Mouse (Mus musculus): Measurements from ENCODE around the gene Meis2. TPM values are rescaled to one million over a fixed set of nuclear protein-coding genes. Genes with fewer than 3 reads are reported as not detected.

Meis2 gene
- polyA plus RNA-seq, 1 experiment from 2014 or later, result 33.1 TPM

DNA sequence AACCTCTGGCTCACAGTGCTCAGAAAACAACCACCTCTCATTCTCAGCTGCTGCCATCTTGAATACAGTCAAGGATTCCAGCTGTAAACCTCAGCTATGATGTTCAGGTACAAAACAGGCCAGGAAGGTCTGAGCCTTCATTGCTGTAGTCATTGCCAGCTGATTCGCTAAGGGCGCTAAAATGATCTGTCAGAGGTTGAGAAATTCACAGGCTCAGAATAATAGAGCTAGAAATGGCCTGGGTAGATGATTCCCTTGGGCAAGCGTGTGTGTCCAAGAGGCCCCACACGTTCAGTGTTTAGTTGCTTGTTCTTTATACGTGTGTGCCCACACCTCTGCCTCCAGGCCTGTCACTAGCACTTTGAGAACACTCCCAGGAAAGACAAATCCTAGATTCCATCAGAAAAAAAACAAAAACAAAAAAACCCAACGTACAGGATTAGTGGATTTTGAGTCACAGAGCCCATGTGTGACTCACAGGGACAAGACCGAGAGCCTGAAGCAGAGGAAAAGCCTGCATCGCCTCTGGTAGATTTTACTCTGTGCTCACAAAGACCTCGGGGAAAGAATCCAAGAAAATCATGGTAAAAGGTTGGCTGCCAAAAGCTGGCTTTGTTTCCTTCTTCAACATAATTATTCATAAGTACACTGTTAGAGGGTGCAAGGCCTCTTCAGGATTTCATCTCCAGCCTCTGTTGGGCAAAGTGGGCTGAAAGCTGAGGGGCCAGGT, 95.4 kb downstream of the Meis2 start:
- ATAC-seq (ENCODE audit: insufficient read depth) (no peak), DNase-seq (no peak)
- no peaks in the 10 kb centered on the region for H3K27me3 ChIP-seq (ENCODE audit: insufficient read depth, low read length)
- no peaks in the 10 kb centered on the region for H3K4me1 ChIP-seq (ENCODE audit: insufficient read depth)
- WGBS, result 76% methylated on average over 9 of the region's 9 CpGs
- no peak overlapping the region for H3K9ac ChIP-seq
- TF ChIP-seq CTCF (IDR thresholded peaks at IDR 0.05; ENCODE audit: low read depth), result no peak
- H3K4me2 ChIP-seq, result no peak overlapping the region
- H3K36me3 ChIP-seq (ENCODE audit: insufficient read depth), result no peaks in the 10 kb centered on the region
- H3K27ac ChIP-seq (ENCODE audit: low read depth), result no peak overlapping the region
- no peak overlapping the region for H3K4me3 ChIP-seq (ENCODE audit: low read depth, low read length)
- H3K9me3 ChIP-seq (ENCODE audit: low read depth, low read length), result no peaks in the 10 kb centered on the region

DNA sequence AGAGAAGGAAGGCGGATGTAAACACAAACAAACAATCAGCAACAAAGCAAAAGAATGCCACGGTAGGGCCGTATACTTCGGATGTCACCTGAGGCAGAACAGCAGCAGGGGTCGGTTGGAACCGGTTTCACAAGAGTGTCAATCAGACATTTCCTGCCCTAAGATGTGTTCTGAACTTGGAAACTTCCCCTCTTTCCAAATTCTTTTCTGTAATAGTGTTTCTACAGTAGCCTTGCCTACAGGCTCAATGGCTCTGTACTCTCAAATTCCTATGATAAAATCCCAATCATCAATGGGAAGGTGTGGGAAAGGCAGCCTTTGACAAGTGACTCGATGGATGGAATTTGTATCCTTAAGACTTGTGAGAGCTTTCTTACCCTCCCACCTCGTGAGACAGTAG, 96.4 kb downstream of the Meis2 start:
- Histone ChIP-seq H3K4me2 (no peak overlapping the region), H3K36me3 (ENCODE audit: insufficient read depth) (no peaks in the 10 kb centered on the region), H3K27ac (ENCODE audit: low read depth) (no peak overlapping the region), H3K4me3 (ENCODE audit: low read depth, low read length) (no peak overlapping the region), H3K27me3 (ENCODE audit: insufficient read depth, low read length) (no peaks in the 10 kb centered on the region), H3K9ac (no peak overlapping the region), H3K9me3 (ENCODE audit: low read depth, low read length) (no peaks in the 10 kb centered on the region), H3K4me1 (ENCODE audit: insufficient read depth) (no peaks in the 10 kb centered on the region)
- no peak for TF ChIP-seq CTCF (IDR thresholded peaks at IDR 0.05; ENCODE audit: low read depth)
- DNase-seq (no peak), ATAC-seq (ENCODE audit: insufficient read depth) (no peak)
- 59% methylated on average over 8 of the region's 8 CpGs for WGBS

DNA sequence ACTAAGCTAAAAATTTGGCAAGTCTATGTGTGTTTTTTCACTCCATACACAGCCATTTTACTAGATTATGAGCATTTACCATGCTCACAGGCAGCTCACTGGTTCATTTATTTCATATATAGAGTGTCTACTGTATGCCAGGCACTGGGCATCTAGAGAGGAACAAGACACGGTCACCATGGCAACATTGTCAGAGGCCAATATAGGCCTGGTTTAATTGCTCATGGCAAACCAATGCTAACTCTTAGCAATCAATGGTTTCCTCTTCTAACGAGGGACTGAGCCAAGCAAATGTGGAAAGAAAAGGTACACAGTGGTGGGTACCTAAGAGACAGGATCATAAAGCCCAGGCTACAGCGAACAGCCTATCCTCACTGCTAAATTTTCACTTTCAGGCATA, 100.7 kb downstream of the Meis2 start:
- no peak for TF ChIP-seq CTCF (IDR thresholded peaks at IDR 0.05; ENCODE audit: low read depth)
- no peaks in the 10 kb centered on the region for H3K4me1 ChIP-seq (ENCODE audit: insufficient read depth)
- WGBS, result 91% methylated on average over 3 of the region's 3 CpGs

DNA sequence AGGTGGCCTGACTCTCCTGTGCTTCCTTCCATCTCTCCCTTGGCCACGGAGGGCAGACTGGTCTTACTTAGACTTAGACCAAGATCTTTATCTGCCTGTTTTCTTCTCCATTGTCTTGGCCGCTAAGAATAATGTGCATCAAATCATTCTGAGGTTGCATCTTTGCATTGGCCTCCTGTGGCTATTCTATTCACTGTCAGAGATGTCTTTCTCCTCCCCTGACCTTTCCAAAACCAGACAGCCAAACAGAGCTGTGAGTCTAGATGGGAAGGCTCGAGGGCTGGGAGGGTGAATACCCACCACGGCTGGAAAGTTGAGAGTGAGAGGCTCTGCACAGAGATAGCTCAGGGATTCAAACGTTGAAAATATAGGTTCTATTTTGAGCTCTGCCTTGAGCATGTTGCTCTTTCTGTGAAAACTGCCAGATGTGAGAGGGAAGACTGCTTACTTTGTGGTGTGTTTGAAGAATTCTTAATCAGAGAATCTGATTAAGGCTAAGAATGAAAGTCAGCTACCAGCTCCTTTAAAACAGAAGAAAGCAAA, 102.3 kb downstream of the Meis2 start:
- WGBS, result 43% methylated on average over 5 of the region's 5 CpGs
- no peak for ATAC-seq (ENCODE audit: insufficient read depth)

More for the DNA sequence above, 100.7 kb downstream of the Meis2 start:
- no peak overlapping the region for H3K4me3 ChIP-seq (ENCODE audit: low read depth, low read length)
- no peak overlapping the region for H3K4me2 ChIP-seq
- no peaks in the 10 kb centered on the region for H3K36me3 ChIP-seq (ENCODE audit: insufficient read depth)
- H3K9me3 ChIP-seq (ENCODE audit: low read depth, low read length), result no peaks in the 10 kb centered on the region
- H3K27ac ChIP-seq (ENCODE audit: low read depth), result no peak overlapping the region
- DNase-seq (no peak), ATAC-seq (ENCODE audit: insufficient read depth) (no peak)
- no peaks in the 10 kb centered on the region for H3K27me3 ChIP-seq (ENCODE audit: insufficient read depth, low read length)
- no peak overlapping the region for H3K9ac ChIP-seq

DNA sequence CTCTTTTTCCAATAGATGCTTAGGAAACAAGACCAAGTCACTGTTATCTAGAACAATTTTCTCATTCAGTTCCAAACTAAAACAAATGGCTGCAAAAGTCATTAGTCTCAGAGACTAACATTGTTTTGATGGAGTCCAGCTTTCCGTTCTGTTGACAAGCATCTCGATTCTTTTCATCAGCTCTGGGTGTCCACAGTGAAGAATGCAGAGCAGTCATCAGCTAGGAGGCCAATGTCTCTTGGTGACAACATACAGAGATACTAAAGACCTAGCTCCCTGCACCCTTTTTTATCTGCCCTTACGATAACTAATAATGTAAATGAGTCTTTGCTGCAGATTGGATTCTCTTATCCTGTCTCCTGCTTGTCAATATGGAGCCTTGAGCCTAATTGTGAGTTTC, 102.9 kb downstream of the Meis2 start:
- no peak for TF ChIP-seq CTCF (IDR thresholded peaks at IDR 0.05; ENCODE audit: low read depth)
- ATAC-seq (ENCODE audit: insufficient read depth) (no peak), DNase-seq (no peak)
- 59% methylated on average over 3 of the region's 3 CpGs for WGBS
- H3K4me1 ChIP-seq (ENCODE audit: insufficient read depth), result no peaks in the 10 kb centered on the region
- H3K27ac ChIP-seq (ENCODE audit: low read depth), result no peak overlapping the region
- no peaks in the 10 kb centered on the region for H3K9me3 ChIP-seq (ENCODE audit: low read depth, low read length)
- no peaks in the 10 kb centered on the region for H3K36me3 ChIP-seq (ENCODE audit: insufficient read depth)
- no peaks in the 10 kb centered on the region for H3K27me3 ChIP-seq (ENCODE audit: insufficient read depth, low read length)
- H3K9ac ChIP-seq, result no peak overlapping the region
- H3K4me3 ChIP-seq (ENCODE audit: low read depth, low read length), result no peak overlapping the region
- no peak overlapping the region for H3K4me2 ChIP-seq

More for the DNA sequence above, 102.3 kb downstream of the Meis2 start:
- Histone ChIP-seq H3K4me2 (no peak overlapping the region), H3K4me3 (ENCODE audit: low read depth, low read length) (no peak overlapping the region), H3K9ac (no peak overlapping the region), H3K9me3 (ENCODE audit: low read depth, low read length) (no peaks in the 10 kb centered on the region), H3K36me3 (ENCODE audit: insufficient read depth) (no peaks in the 10 kb centered on the region), H3K27ac (ENCODE audit: low read depth) (no peak overlapping the region), H3K4me1 (ENCODE audit: insufficient read depth) (no peaks in the 10 kb centered on the region), H3K27me3 (ENCODE audit: insufficient read depth, low read length) (no peaks in the 10 kb centered on the region)
- TF ChIP-seq CTCF (IDR thresholded peaks at IDR 0.05; ENCODE audit: low read depth), result no peak
- DNase-seq, result no peak

DNA sequence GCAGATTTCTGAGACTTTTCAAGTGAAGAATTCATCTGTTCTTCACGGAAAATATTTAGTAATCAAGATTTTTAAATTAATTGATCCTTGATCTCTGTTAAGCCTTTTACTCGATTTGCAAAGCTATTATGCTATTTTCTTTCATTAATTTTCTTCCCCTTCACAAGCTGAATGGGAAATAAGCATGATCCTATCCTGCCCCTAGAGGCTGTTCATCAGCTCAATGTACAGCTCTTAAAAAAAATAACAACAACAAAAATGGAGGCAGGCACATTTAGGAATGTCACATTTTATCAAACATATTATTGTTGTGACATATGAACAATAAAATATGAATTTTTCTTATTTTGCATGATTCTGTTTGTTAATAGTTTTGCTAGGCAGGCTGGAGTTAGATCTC, 103.5 kb downstream of the Meis2 start:
- no peak overlapping the region for H3K9ac ChIP-seq
- no peak overlapping the region for H3K4me3 ChIP-seq (ENCODE audit: low read depth, low read length)
- no peak for TF ChIP-seq CTCF (IDR thresholded peaks at IDR 0.05; ENCODE audit: low read depth)
- 64% methylated on average over 2 of the region's 2 CpGs for WGBS
- no peak overlapping the region for H3K27ac ChIP-seq (ENCODE audit: low read depth)
- H3K9me3 ChIP-seq (ENCODE audit: low read depth, low read length), result no peaks in the 10 kb centered on the region
- no peaks in the 10 kb centered on the region for H3K4me1 ChIP-seq (ENCODE audit: insufficient read depth)
- H3K27me3 ChIP-seq (ENCODE audit: insufficient read depth, low read length), result no peaks in the 10 kb centered on the region
- DNase-seq (peak; percentile 26), ATAC-seq (ENCODE audit: insufficient read depth) (no peak)
- no peak overlapping the region for H3K4me2 ChIP-seq
- no peaks in the 10 kb centered on the region for H3K36me3 ChIP-seq (ENCODE audit: insufficient read depth)

DNA sequence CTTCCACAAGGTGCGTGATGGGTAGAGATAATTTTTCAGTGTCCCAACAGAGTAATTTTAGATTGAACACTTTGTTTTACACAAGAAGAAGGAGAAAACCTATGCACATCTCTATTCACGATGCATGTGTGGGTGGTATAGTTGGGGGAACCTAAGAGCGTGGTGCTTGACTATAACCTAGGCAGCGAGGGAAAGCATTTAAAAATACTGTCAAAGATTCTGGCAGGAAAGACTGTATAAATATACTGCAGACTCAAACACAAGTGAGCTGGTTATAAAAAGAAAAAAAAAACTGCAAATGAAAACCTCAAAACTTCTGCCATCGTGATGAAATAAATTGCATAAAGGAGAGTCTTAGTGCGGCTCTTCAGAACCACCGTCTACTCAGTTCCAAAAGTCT, 105.0 kb downstream of the Meis2 start:
- no peak overlapping the region for H3K27ac ChIP-seq (ENCODE audit: low read depth)
- no peak overlapping the region for H3K4me3 ChIP-seq (ENCODE audit: low read depth, low read length)
- DNase-seq, result no peak
- TF ChIP-seq CTCF (IDR thresholded peaks at IDR 0.05; ENCODE audit: low read depth), result no peak
- WGBS, result 87% methylated on average over 7 of the region's 7 CpGs
- no peaks in the 10 kb centered on the region for H3K27me3 ChIP-seq (ENCODE audit: insufficient read depth, low read length)
- H3K9ac ChIP-seq, result no peak overlapping the region
- H3K4me2 ChIP-seq, result no peak overlapping the region
- no peaks in the 10 kb centered on the region for H3K9me3 ChIP-seq (ENCODE audit: low read depth, low read length)
- ATAC-seq (ENCODE audit: insufficient read depth), result no peak
- H3K36me3 ChIP-seq (ENCODE audit: insufficient read depth), result no peaks in the 10 kb centered on the region
- no peaks in the 10 kb centered on the region for H3K4me1 ChIP-seq (ENCODE audit: insufficient read depth)
